28 mouse cellular contexts compared by ENCODE assay signal in genomic region chr12:65386005-65386645, GRCm38 (mm10).
DNase-seq lines count a peak whose midpoint lies in the region; ATAC-seq lines count a peak whose summit lies in the region.
"Had no signal": no experiment of that assay in that cellular context is flagged by ENCODE, and none has a peak within 500 bp of the region (broad histone marks: within the 10 kb centered on the region; RNA-seq: fewer than 3 reads in every experiment).

No protein-coding gene starts in this region.

- H3K27ac ChIP-seq in heart, embryonic 12.5 days (ENCODE audit: poor library complexity, severe bottlenecking), result no peak overlapping the region; the same call in 1 of the 2 replicates
- H3K27ac ChIP-seq in heart, embryonic 13.5 days (replicated peaks), result peak overlapping the region; percentile 51; the same call in 1 of the 2 replicates
- H3K27ac ChIP-seq: embryonic facial prominence, embryonic 13.5 days; forebrain, embryonic 10.5 days; gastrocnemius, adult 2 months; kidney, embryonic 15.5 days; layer of hippocampus, adult 2 months; left cerebral cortex, adult 2 months; liver, embryonic 12.5 days; macrophage; stomach, embryonic 15.5 days had no signal

- H3K36me3 ChIP-seq in heart, embryonic 12.5 days, result no peaks in the 10 kb centered on the region
- no peaks in the 10 kb centered on the region for H3K36me3 ChIP-seq in heart, embryonic 13.5 days
- H3K36me3 ChIP-seq: embryonic facial prominence, embryonic 13.5 days; forebrain, embryonic 10.5 days; kidney, embryonic 15.5 days; liver, embryonic 12.5 days; stomach, embryonic 15.5 days had no signal

- 55% methylated on average over 2 of the region's 2 CpGs for WGBS in heart, embryonic 12.5 days
- WGBS in heart, embryonic 13.5 days, result 57% methylated on average over 2 of the region's 2 CpGs

- DNase-seq in heart, adult 11 months, result peak; percentile 91
- DNase-seq in heart, postnatal 10 days, result peak; percentile 75 to 81
- no peak for DNase-seq in spleen, postnatal 4 days (ENCODE audit: low spot score in 2 of 2)
- no peak for DNase-seq in embryo, embryonic 10.5 days (ENCODE audit: low spot score)
- DNase-seq: adrenal gland, postnatal 14 days; cerebellum, adult 11 months; cerebellum, adult 9-11 months; gastrocnemius, adult 2 months; gastrocnemius, postnatal 36 days; kidney, adult 18-20 months; kidney, postnatal 36 days; liver, postnatal 0 days; midbrain, embryonic 14.5 days; right cerebral cortex, postnatal 14 days; thymus, postnatal 14 days had no signal

- H3K27me3 ChIP-seq in heart, embryonic 12.5 days (replicated peaks), result no peaks in the 10 kb centered on the region
- H3K27me3 ChIP-seq in heart, embryonic 13.5 days (replicated peaks), result no peaks in the 10 kb centered on the region
- H3K27me3 ChIP-seq: embryonic facial prominence, embryonic 13.5 days; kidney, embryonic 15.5 days; liver, embryonic 12.5 days; stomach, embryonic 15.5 days had no signal

- H3K4me1 ChIP-seq in heart, embryonic 12.5 days (replicated peaks), result peaks cover 5% of the 10 kb centered on the region; the same call in 1 of the 2 replicates
- H3K4me1 ChIP-seq in heart, embryonic 13.5 days, result peaks cover 22% of the 10 kb centered on the region
- H3K4me1 ChIP-seq: kidney, embryonic 15.5 days; liver, embryonic 12.5 days; stomach, embryonic 15.5 days had no signal

- intact Hi-C loops in heart, postnatal 10 days (cut with DNase I), result no loop called here

- ATAC-seq in heart, embryonic 12.5 days (ENCODE audit: insufficient number of reproducible peaks, low FRiP score), result no peak
- 0 out of 2 replicates have a peak, but pooled peaks have one; percentile 51 for ATAC-seq in heart, embryonic 13.5 days (ENCODE audit: extremely low read depth, insufficient number of reproducible peaks, low FRiP score, low TSS enrichment)
- no peak for ATAC-seq in megakaryocyte progenitor cell, adult 5-6 weeks (replicated peaks; ENCODE audit: poor library complexity)
- ATAC-seq: forebrain, embryonic 16.5 days; hindbrain, embryonic 16.5 days; liver, embryonic 12.5 days; liver, postnatal 0 days had no signal

- H3K9me3 ChIP-seq in heart, embryonic 12.5 days (replicated peaks), result peaks cover 6% of the 10 kb centered on the region; the same call in 1 of the 2 replicates
- H3K9me3 ChIP-seq in heart, embryonic 13.5 days, result peaks cover 17% of the 10 kb centered on the region
- H3K9me3 ChIP-seq: embryonic facial prominence, embryonic 13.5 days; forebrain, embryonic 10.5 days; stomach, embryonic 15.5 days had no signal

- H3K4me2 ChIP-seq in heart, embryonic 12.5 days, result no peak overlapping the region
- no peak overlapping the region for H3K4me2 ChIP-seq in heart, embryonic 13.5 days
- H3K4me2 ChIP-seq: embryonic facial prominence, embryonic 13.5 days; kidney, embryonic 15.5 days; liver, embryonic 12.5 days; stomach, embryonic 15.5 days had no signal

- no peak overlapping the region for H3K9ac ChIP-seq in heart, embryonic 12.5 days
- H3K9ac ChIP-seq in heart, embryonic 13.5 days, result no peak overlapping the region
- H3K9ac ChIP-seq: embryonic facial prominence, embryonic 13.5 days; kidney, embryonic 15.5 days; liver, embryonic 12.5 days; liver, postnatal 0 days; stomach, embryonic 15.5 days had no signal

- no peak overlapping the region for H3K4me3 ChIP-seq in heart, embryonic 12.5 days
- H3K4me3 ChIP-seq in heart, embryonic 13.5 days, result no peak overlapping the region
- H3K4me3 ChIP-seq: embryonic facial prominence, embryonic 13.5 days; forebrain, embryonic 10.5 days; gastrocnemius, adult 2 months; kidney, embryonic 15.5 days; layer of hippocampus, adult 2 months; left cerebral cortex, adult 2 months; liver, embryonic 12.5 days; stomach, embryonic 15.5 days had no signal

Comparison
In these comparisons a context has a peak if more than half of its experiments do, and no peak if none do; other contexts are left out.
1. DNase-seq: peak in heart, adult 11 months (single experiment) and heart, postnatal 10 days (2 of 2); none in spleen, postnatal 4 days (0 of 2) and embryo, embryonic 10.5 days (single experiment).